Mouse (Mus musculus): ENCODE data around the gene Tnrc18. TPM values are rescaled to one million over a fixed set of nuclear protein-coding genes. Genes with fewer than 3 reads are reported as not detected.

Tnrc18 gene
- total RNA-seq, 2 experiments from 2014 or later, result 149 to 153 TPM

- no peak for DNase-seq (ENCODE audit: low spot score in 2 of 2)
These were observed 123.6 kb downstream of the Tnrc18 start for GRCm38 (mm10) chr5:142693738-142694430.

- DNase-seq (ENCODE audit: low spot score in 2 of 2), result no peak
These were observed 124.3 kb downstream of the Tnrc18 start for GRCm38 (mm10) chr5:142692971-142693737.

GRCm38 (mm10) chr5:142692248-142692647, 125.2 kb downstream of the Tnrc18 start, which contains the start of gene Slc29a4:
TSS of gene Slc29a4 (plus strand) at chr5:142692512.
- no peak for DNase-seq (ENCODE audit: low spot score in 2 of 2)

- DNase-seq (ENCODE audit: low spot score in 2 of 2), result no peak
These were observed 127.1 kb downstream of the Tnrc18 start for GRCm38 (mm10) chr5:142690343-142690742.

- DNase-seq (ENCODE audit: low spot score in 2 of 2), result no peak
These were observed 128.6 kb downstream of the Tnrc18 start for GRCm38 (mm10) chr5:142688866-142689265.

- DNase-seq (ENCODE audit: low spot score in 2 of 2), result no peak
These were observed 134.9 kb downstream of the Tnrc18 start for GRCm38 (mm10) chr5:142682529-142682928.

GRCm38 (mm10) chr5:142681911-142682310, 135.6 kb downstream of the Tnrc18 start:
- DNase-seq (ENCODE audit: low spot score in 2 of 2), result no peak

- no peak for DNase-seq (ENCODE audit: low spot score in 2 of 2)
These were observed 138.4 kb downstream of the Tnrc18 start for GRCm38 (mm10) chr5:142679065-142679464.

- DNase-seq (ENCODE audit: low spot score in 2 of 2), result peak in 1 of 2 experiments; percentile 37
These were observed 139.3 kb downstream of the Tnrc18 start for GRCm38 (mm10) chr5:142678141-142678571.

Other genes starting within 250 kb of the Tnrc18 start
- 10 to 100 TPM; 23.9 to 26.4 TPM for gene Mmd2, start 208.9 kb downstream of the Tnrc18 start, total RNA-seq (2021)
- 10 to 100 TPM; 88.7 to 93.0 TPM for gene Wipi2, start 190.0 kb downstream of the Tnrc18 start, total RNA-seq (2021)
- 10 to 100 TPM; 28.9 to 30.7 TPM for gene Slc29a4, start 125.2 kb downstream of the Tnrc18 start, total RNA-seq (2021)
- 10 to 100 TPM; 18.3 to 20.9 TPM for gene Fbxl18, start 77.8 kb upstream of the Tnrc18 start, total RNA-seq (2021)
- gene Actb, start 89.1 kb upstream of the Tnrc18 start, total RNA-seq (2021), result 1,000 to 10,000 TPM; 3,089 to 3,273 TPM
- gene Fscn1, start 142.7 kb upstream of the Tnrc18 start, total RNA-seq (2021), result 100 to 1,000 TPM; 122 to 151 TPM

Data from adrenal gland, postnatal 4 days (tissue).